Mouse (Mus musculus) ES-E14 (cell line): ENCODE data around the gene Odf2.

Experiments
- CHD2 ChIP-seq: IDR thresholded peaks from 2 replicates; pipeline ENCODE4 v1.6.1; 2014; ENCODE audit warnings: mild to moderate bottlenecking, low read depth, low read length, inconsistent platforms
- HCFC1 ChIP-seq: IDR thresholded peaks from 2 replicates; pipeline ENCODE4 v1.6.1; 2012; ENCODE audit warnings: low read length, inconsistent platforms, borderline replicate concordance; ENCODE audit not compliant: insufficient read depth
- ZC3H11A ChIP-seq: IDR thresholded peaks from 2 replicates; pipeline ENCODE4 v1.6.1; 2012; ENCODE audit warnings: low read depth, mild to moderate bottlenecking, inconsistent platforms, low read length, borderline replicate concordance
- ZNF384 ChIP-seq: IDR thresholded peaks from 2 replicates; pipeline ENCODE4 v1.6.1; 2012; ENCODE audit warnings: low read depth, low read length, inconsistent platforms

GRCm38 (mm10) chr2:29878061-29878460 is 11.0 kb upstream of the Odf2 start:
- TF ChIP-seq CHD2: no peak
- no peak for TF ChIP-seq ZC3H11A
- TF ChIP-seq ZNF384: no peak
- TF ChIP-seq HCFC1: no peak
